Mouse (Mus musculus): ENCODE data around the gene Mepce. TPM values are rescaled to one million over a fixed set of nuclear protein-coding genes. Genes with fewer than 3 reads are reported as not detected.

Mepce gene
- total RNA-seq, 2 experiments from 2014 or later: 24.1 to 26.1 TPM

- no peak for DNase-seq (ENCODE audit: low spot score)
These were observed 1.6 kb upstream of the Mepce start for GRCm38 (mm10) chr5:137788946-137789531.

- no peak for DNase-seq (ENCODE audit: low spot score)
These were observed 716 bp upstream of the Mepce start for GRCm38 (mm10) chr5:137788171-137788570.

- DNase-seq (ENCODE audit: low spot score): peak; percentile 99
These were observed 1.1 kb downstream of the Mepce start for GRCm38 (mm10) chr5:137786109-137786942.

- no peak for DNase-seq (ENCODE audit: low spot score)
These were observed 2.1 kb downstream of the Mepce start for GRCm38 (mm10) chr5:137785164-137786031.

- DNase-seq (ENCODE audit: low spot score): no peak
These were observed 2.9 kb downstream of the Mepce start for GRCm38 (mm10) chr5:137784546-137784945.

- no peak for DNase-seq (ENCODE audit: low spot score)
These were observed 3.4 kb downstream of the Mepce start for GRCm38 (mm10) chr5:137783901-137784540.

- no peak for DNase-seq (ENCODE audit: low spot score)
These were observed 4.5 kb downstream of the Mepce start for GRCm38 (mm10) chr5:137782776-137783522.

- no peak for DNase-seq (ENCODE audit: low spot score)
These were observed 5.8 kb downstream of the Mepce start for GRCm38 (mm10) chr5:137781661-137782060.

GRCm38 (mm10) chr5:137779053-137779933, 8.2 kb downstream of the Mepce start:
- DNase-seq (ENCODE audit: low spot score): no peak

GRCm38 (mm10) chr5:137778635-137779034, 8.8 kb downstream of the Mepce start, which contains the start of gene Ppp1r35:
Ppp1r35 (plus strand) TSS chr5:137778849.
- peak; percentile 97 for DNase-seq (ENCODE audit: low spot score)

GRCm38 (mm10) chr5:137777267-137777845, 10.1 kb downstream of the Mepce start:
- no peak for DNase-seq (ENCODE audit: low spot score)

- DNase-seq (ENCODE audit: low spot score): no peak
These were observed 11.0 kb downstream of the Mepce start for GRCm38 (mm10) chr5:137776408-137776918.

GRCm38 (mm10) chr5:137775587-137776290, 11.7 kb downstream of the Mepce start:
- DNase-seq (ENCODE audit: low spot score): no peak

GRCm38 (mm10) chr5:137772755-137773154, 14.7 kb downstream of the Mepce start:
- no peak for DNase-seq (ENCODE audit: low spot score)

GRCm38 (mm10) chr5:137770709-137771108, 16.7 kb downstream of the Mepce start:
- no peak for DNase-seq (ENCODE audit: low spot score)

GRCm38 (mm10) chr5:137768475-137768874, 19.0 kb downstream of the Mepce start:
- DNase-seq (ENCODE audit: low spot score): no peak

GRCm38 (mm10) chr5:137766270-137766669, 21.2 kb downstream of the Mepce start:
- no peak for DNase-seq (ENCODE audit: low spot score)

- no peak for DNase-seq (ENCODE audit: low spot score)
These were observed 22.7 kb downstream of the Mepce start for GRCm38 (mm10) chr5:137764609-137765340.

Data from gastrocnemius, adult 18-20 months (tissue).